Mouse (Mus musculus) C2C12 (cell line): Measurements from ENCODE around the gene Ryr3.

Experiments
- CEBPB ChIP-seq: IDR thresholded peaks from one replicate; pipeline ENCODE4 v1.6.1; 2011; ENCODE audit warnings: low read depth, mild to moderate bottlenecking, control low read depth, moderate library complexity
- CTCF ChIP-seq: IDR thresholded peaks from one replicate; pipeline ENCODE4 v1.5.1; 2011; ENCODE audit not compliant: control insufficient read depth, insufficient read depth, insufficient read length
- MYOD1 ChIP-seq: IDR thresholded peaks from one replicate; pipeline ENCODE4 v1.6.1; 2011; ENCODE audit warnings: low read depth; ENCODE audit not compliant: control insufficient read depth, insufficient read length

DNA sequence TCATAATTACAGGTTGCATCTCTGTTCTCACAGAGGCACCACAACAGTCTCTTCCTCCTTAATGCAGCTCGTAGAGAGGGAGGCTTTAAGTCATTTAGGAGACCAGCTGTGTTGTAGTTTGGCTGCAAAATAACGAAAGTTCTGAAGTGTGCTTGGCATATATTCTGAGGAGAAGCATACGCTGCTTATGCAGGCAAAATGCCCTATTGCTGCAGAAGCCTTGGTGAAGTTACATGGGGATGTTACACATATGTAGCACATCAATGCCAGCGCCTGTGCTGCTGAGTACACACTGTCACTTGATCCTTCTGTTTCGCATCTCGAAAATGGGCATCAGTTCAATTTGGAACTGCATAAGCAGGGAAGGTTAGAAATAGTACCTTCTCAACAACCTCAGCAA, 112.3 kb downstream of the Ryr3 start:
- TF ChIP-seq CTCF, result no peak
- TF ChIP-seq MYOD1, result no peak
- no peak for TF ChIP-seq CEBPB
